Mouse (Mus musculus) C2C12 (cell line): ENCODE measurements around the gene Sec61a2.

Source experiments
- CEBPB ChIP-seq: IDR thresholded peaks from one replicate; pipeline ENCODE4 v1.6.1; 2011; ENCODE audit warnings: low read depth, mild to moderate bottlenecking, control low read depth, moderate library complexity
- CTCF ChIP-seq: IDR thresholded peaks from one replicate; pipeline ENCODE4 v1.5.1; 2011; ENCODE audit not compliant: control insufficient read depth, insufficient read depth, insufficient read length
- MAX ChIP-seq: IDR thresholded peaks from one replicate; pipeline ENCODE4 v1.6.1; 2011; ENCODE audit warnings: mild to moderate bottlenecking, control low read depth
- MYOD1 ChIP-seq: IDR thresholded peaks from one replicate; pipeline ENCODE4 v1.6.1; 2011; ENCODE audit warnings: low read depth; ENCODE audit not compliant: control insufficient read depth, insufficient read length
- USF1 ChIP-seq: IDR thresholded peaks from one replicate; pipeline ENCODE4 v1.6.1; 2011; ENCODE audit warnings: low read depth, mild to moderate bottlenecking, control low read depth, moderate library complexity

DNA sequence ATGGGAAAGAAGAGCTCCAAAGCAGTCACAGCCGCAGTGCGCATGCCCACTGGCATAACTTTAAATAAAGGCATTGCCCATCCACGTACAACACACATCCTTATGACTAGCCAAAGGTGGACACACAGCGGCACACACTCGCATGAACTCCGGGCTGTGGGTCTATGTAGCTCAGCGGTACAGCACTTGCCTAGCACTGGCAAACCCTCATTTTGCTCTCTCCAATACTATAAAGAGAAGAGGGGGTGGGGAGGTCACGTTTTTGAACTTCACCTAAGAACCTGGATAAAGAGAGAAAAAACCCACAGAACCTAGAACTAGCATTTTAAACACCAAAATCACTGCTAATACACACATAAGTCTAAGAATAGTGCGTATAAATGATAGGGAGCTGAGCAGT is 45.7 kb upstream of the Sec61a2 start:
- TF ChIP-seq CTCF (no peak), MYOD1 (no peak), MAX (no peak), USF1 (no peak), CEBPB (no peak)
